Mouse (Mus musculus) testis, adult 2 months (tissue): ENCODE measurements at regions not wholly inside any gene's neighbourhood (a gene's known extent, or its start where the extent isn't known, plus 50 kb on each side); places are given as distances from the start of the nearest gene placed in this dataset.

Experiments used
- CTCF ChIP-seq: fragments of 200-500 bp; IDR thresholded peaks from 2 replicates; pipeline ENCODE4 v1.5.1; 2012; ENCODE audit warnings: low read depth, mild to moderate bottlenecking, inconsistent platforms, low read length, moderate library complexity; ENCODE audit not compliant: control insufficient read depth, insufficient read depth, insufficient replicate concordance
- POLR2A ChIP-seq: fragments of 200-500 bp; IDR thresholded peaks from 2 replicates; pipeline ENCODE4 v1.6.1; 2012; ENCODE audit warnings: low read depth, mild to moderate bottlenecking, inconsistent platforms, low read length, moderate library complexity; ENCODE audit not compliant: control insufficient read depth

GRCm38 (mm10) chr9:85394975-85395374, 67.8 kb upstream of the Tent5a start:
- TF ChIP-seq POLR2A (no peak), CTCF (no peak)
